Comparison of ENCODE assay signal across 8 mouse cellular contexts in the genomic region with DNA sequence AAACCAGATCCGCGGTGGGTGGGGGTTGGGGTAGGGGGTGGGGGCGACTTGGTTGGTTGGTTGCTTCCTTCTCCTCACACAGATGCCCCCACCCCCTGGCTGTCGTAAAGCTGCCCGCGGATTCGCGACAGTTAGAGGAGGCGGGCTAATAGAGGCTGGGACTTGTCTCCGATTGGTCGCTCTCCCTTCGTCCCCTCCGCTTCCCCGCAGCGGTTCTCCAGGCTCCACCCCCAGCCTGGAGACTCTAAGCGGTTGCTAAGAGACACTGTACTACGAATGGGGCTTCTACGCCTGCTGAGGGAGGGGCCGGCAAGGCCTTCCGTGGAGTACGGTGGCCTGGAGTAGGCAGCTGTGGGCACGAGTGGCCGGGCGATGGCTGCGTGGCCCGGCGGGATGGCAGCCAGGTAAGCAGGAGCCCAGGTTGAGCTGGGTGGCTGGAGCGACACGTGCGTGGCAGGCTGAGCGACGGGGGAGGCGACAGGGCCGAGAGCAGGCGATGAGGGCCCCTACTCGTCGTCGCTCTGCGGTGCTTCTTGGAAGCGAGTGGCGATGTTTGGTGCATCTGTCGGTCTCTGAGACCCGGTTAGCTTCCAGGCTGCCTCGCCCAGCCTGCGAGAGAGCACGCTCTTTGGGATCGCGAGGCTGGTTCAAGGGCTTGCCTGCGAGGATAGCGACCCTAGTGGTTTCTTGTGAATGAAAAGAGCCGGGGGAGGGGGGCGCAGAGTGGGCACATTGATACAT. TPM values are rescaled to one million over a fixed set of nuclear protein-coding genes. Genes with fewer than 3 reads are reported as not detected.
DNase-seq lines count a peak whose midpoint lies in the region; ATAC-seq and TF ChIP-seq lines count a peak whose summit lies in the region.

A gene (plus strand): TSS at position 270 of the 741 bp plus-strand sequence.

- no peaks in the 10 kb centered on the region; the same call in 1 of the 2 replicates for H3K36me3 ChIP-seq in hindbrain, postnatal 0 days (ENCODE audit: insufficient read depth, low read length)

- peak; percentile 100 for DNase-seq in ZHBTc4 (ENCODE audit: low read depth, low spot score)
- peak; percentile 98 for DNase-seq in gastrocnemius, adult 2 months
- DNase-seq in hindbrain, postnatal 0 days (ENCODE audit: low spot score): peak; percentile 99
- peak; percentile 97 to 99 for DNase-seq in left cerebral cortex, adult 2 months (ENCODE audit: extremely low spot score in 1 of 2, low spot score in 2 of 2)
- DNase-seq in right cerebral cortex, adult 2 months (ENCODE audit: low spot score in 2 of 2): peak; percentile 98 to 99
- peak; percentile 99 for DNase-seq in urinary bladder, postnatal 14 days (ENCODE audit: low spot score)

- no peaks in the 10 kb centered on the region for H3K27me3 ChIP-seq in hindbrain, postnatal 0 days (ENCODE audit: insufficient read depth, low read length)

- under 1% methylated on average over 52 of the region's 52 CpGs for WGBS in hindbrain, postnatal 0 days

- intact Hi-C loops in gastrocnemius, adult 2 months (cut with DNase I): loop anchor here (10.0 kb wide), 1 partner anchor 955 kb away; a partner anchor contains a TSS
- intact Hi-C loops in left cerebral cortex, adult 2 months (cut with DNase I): loop anchor here (5.0 kb wide), 1 partner anchor 148 kb away; a partner anchor contains a TSS

- TF ChIP-seq CTCF in gastrocnemius, adult 2 months (IDR thresholded peaks at IDR 0.05): peak; percentile 40
- TF ChIP-seq CTCF in hindbrain, postnatal 0 days (IDR thresholded peaks at IDR 0.05; ENCODE audit: low read depth): peak; percentile 72
- peak; percentile 28 for TF ChIP-seq CTCF in left cerebral cortex, adult 2 months (IDR thresholded peaks at IDR 0.05)

- H3K4me1 ChIP-seq in hindbrain, postnatal 0 days (ENCODE audit: insufficient read depth, low read length): peaks cover 8% of the 10 kb centered on the region; the same call in 1 of the 2 replicates

- no peaks in the 10 kb centered on the region for H3K9me3 ChIP-seq in hindbrain, postnatal 0 days (ENCODE audit: low read length)

- H3K27ac ChIP-seq in gastrocnemius, adult 2 months: peak within 1 kb of the TSS; percentile 96
- H3K27ac ChIP-seq in hindbrain, postnatal 0 days: peak within 1 kb of the TSS; percentile 94
- H3K27ac ChIP-seq in left cerebral cortex, adult 2 months: peak within 1 kb of the TSS; percentile 94

- peak within 1 kb of the TSS; percentile 97 for H3K4me2 ChIP-seq in hindbrain, postnatal 0 days (ENCODE audit: low read depth, low read length)

- ATAC-seq in common myeloid progenitor, adult 5-6 weeks (replicated peaks; ENCODE audit: low read depth, poor library complexity, severe bottlenecking): peak; percentile 98
- ATAC-seq in hindbrain, postnatal 0 days: peak; percentile 99
- ATAC-seq in megakaryocyte, adult 5-6 weeks (ENCODE audit: poor library complexity, severe bottlenecking): peak; percentile 97

- peak within 1 kb of the TSS; percentile 74 for H3K9ac ChIP-seq in hindbrain, postnatal 0 days (replicated peaks; ENCODE audit: low read length)

- H3K4me3 ChIP-seq in gastrocnemius, adult 2 months: peak within 1 kb of the TSS; percentile 97
- H3K4me3 ChIP-seq in hindbrain, postnatal 0 days (ENCODE audit: low read length): peak within 1 kb of the TSS; percentile 73
- H3K4me3 ChIP-seq in left cerebral cortex, adult 2 months: peak within 1 kb of the TSS; percentile 97

RNA-seq across cellular contexts. Expression of the gene that starts here (rescaled TPM):
- 13.1 and 13.2 TPM in 2 replicates for total RNA-seq in common myeloid progenitor, adult 5-6 weeks (2017)
- total RNA-seq in gastrocnemius, adult 2 months (2021): 1 to 10 TPM; 4.4 to 5.8 TPM
- 13.5 and 24.4 TPM in 2 replicates for total RNA-seq in hindbrain, postnatal 0 days (2014; rRNA removed)
- polyA plus RNA-seq in hindbrain, postnatal 0 days (2015; fragmentation: Nextera tagmentation; extraction: Ambion mirVana): 14.7 and 14.8 TPM in 2 replicates
- total RNA-seq in left cerebral cortex, adult 2 months (2021): 1 to 10 TPM; 8.6 to 9.3 TPM
- total RNA-seq in megakaryocyte, adult 5-6 weeks (2015): 8.1 and 11.3 TPM in 2 replicates
- 8.0 and 18.1 TPM in 2 replicates for total RNA-seq in megakaryocyte, adult 5-6 weeks (2017)

Comparison
In these comparisons a context has a peak if more than half of its experiments do, and no peak if none do; other contexts are left out.
1. Peak in every context shown above with its lines: DNase-seq, ATAC-seq, H3K4me3 ChIP-seq and H3K27ac ChIP-seq.